Mouse (Mus musculus): ENCODE measurements around the gene Col19a1.

GRCm38 (mm10) chr1:24539852-24540251 is 47.4 kb downstream of the Col19a1 start:
- no peak for TF ChIP-seq CTCF (IDR thresholded peaks at IDR 0.05; ENCODE audit: extremely low read depth, insufficient read depth, insufficient read length, insufficient replicate concordance)
- TF ChIP-seq POLR2A (IDR thresholded peaks at IDR 0.05; ENCODE audit: low read depth, low read length) = no peak
